Mouse (Mus musculus) duodenum, adult 2 months (tissue): Measurements from ENCODE around the gene Olfr1220. TPM values are rescaled to one million over a fixed set of nuclear protein-coding genes. Genes with fewer than 3 reads are reported as not detected.

Source experiments
- polyA plus RNA-seq: library from polyadenylated mRNA; depleted of rRNA; stranded (reverse); fragments of >200 nt; gene quantifications from 2 replicates; pipeline ENCODE4 v1.2.3, GENCODE M21; 2012; ENCODE audit warnings: low replicate concordance; rRNA removed

The Olfr1220 gene
- polyA plus RNA-seq = not detected in 2 replicates

GRCm38 (mm10) chr2:89106735-89107134 is at the start of gene Olfr1220:
Olfr1220 (minus strand) TSS chr2:89106835.

GRCm38 (mm10) chr2:89151460-89151859 is 44.8 kb upstream of the Olfr1220 start, which contains the start of gene Olfr1223:
Olfr1223 (minus strand) TSS chr2:89151560.

GRCm38 (mm10) chr2:89132954-89133353 is 26.3 kb upstream of the Olfr1220 start, which contains the start of gene Olfr1222:
Olfr1222 (minus strand) TSS chr2:89133054.

GRCm38 (mm10) chr2:89117183-89117582 is 10.5 kb upstream of the Olfr1220 start, which contains the start of gene Olfr1221:
Olfr1221 (minus strand) TSS chr2:89117283.

GRCm38 (mm10) chr2:89083413-89083812 is 23.2 kb downstream of the Olfr1220 start, which contains the start of gene Olfr1219:
Olfr1219 (minus strand) TSS chr2:89083513.

GRCm38 (mm10) chr2:89061087-89061486 is 45.5 kb downstream of the Olfr1220 start, which contains the start of gene Olfr1218:
Olfr1218 (minus strand) TSS chr2:89061187.

Other genes starting within 250 kb of the Olfr1220 start
- gene Olfr1206, start 243.6 kb downstream of the Olfr1220 start, polyA plus RNA-seq = not detected in 2 replicates
- gene Olfr1208, start 204.5 kb downstream of the Olfr1220 start, polyA plus RNA-seq = not detected in 2 replicates
- not detected in 2 replicates for gene Olfr1209, start 191.7 kb downstream of the Olfr1220 start, polyA plus RNA-seq
- gene Olfr1211, start 168.7 kb downstream of the Olfr1220 start, polyA plus RNA-seq = not detected in 2 replicates
- not detected in 2 replicates for gene Olfr1212, start 152.9 kb downstream of the Olfr1220 start, polyA plus RNA-seq
- gene Gm13762, start 126.6 kb downstream of the Olfr1220 start, polyA plus RNA-seq = not detected in 2 replicates
- not detected in 2 replicates for gene Olfr1214, start 114.2 kb downstream of the Olfr1220 start, polyA plus RNA-seq
- not detected in 2 replicates for gene Olfr1215, start 99.9 kb downstream of the Olfr1220 start, polyA plus RNA-seq
- gene Olfr1216, start 88.5 kb downstream of the Olfr1220 start, polyA plus RNA-seq = not detected in 2 replicates
- not detected in 2 replicates for gene Olfr1217, start 74.8 kb downstream of the Olfr1220 start, polyA plus RNA-seq
- not detected in 2 replicates for gene Olfr1218, start 45.6 kb downstream of the Olfr1220 start, polyA plus RNA-seq
- gene Olfr1219, start 23.3 kb downstream of the Olfr1220 start, polyA plus RNA-seq = not detected in 2 replicates
- not detected in 2 replicates for gene Olfr1221, start 10.4 kb upstream of the Olfr1220 start, polyA plus RNA-seq
- not detected in 2 replicates for gene Olfr1222, start 26.2 kb upstream of the Olfr1220 start, polyA plus RNA-seq
- not detected in 2 replicates for gene Olfr1223, start 44.7 kb upstream of the Olfr1220 start, polyA plus RNA-seq
- not detected in 2 replicates for gene Olfr1224-ps1, start 57.3 kb upstream of the Olfr1220 start, polyA plus RNA-seq
- not detected in 2 replicates for gene Olfr1225, start 67.8 kb upstream of the Olfr1220 start, polyA plus RNA-seq
- gene Olfr1226, start 93.2 kb upstream of the Olfr1220 start, polyA plus RNA-seq = not detected in 2 replicates
- gene Olfr1228, start 147.2 kb upstream of the Olfr1220 start, polyA plus RNA-seq = not detected in 2 replicates
- not detected in 2 replicates for gene Olfr1229, start 181.2 kb upstream of the Olfr1220 start, polyA plus RNA-seq
- not detected in 2 replicates for gene Olfr1230, start 190.4 kb upstream of the Olfr1220 start, polyA plus RNA-seq
- gene Olfr1231, start 200.2 kb upstream of the Olfr1220 start, polyA plus RNA-seq = not detected in 2 replicates
- gene Olfr1232, start 222.8 kb upstream of the Olfr1220 start, polyA plus RNA-seq = not detected in 2 replicates
- not detected in 2 replicates for gene Olfr1233, start 235.6 kb upstream of the Olfr1220 start, polyA plus RNA-seq